9 mouse cellular contexts compared by ENCODE assay signal in genomic region chr9:104079379-104079778, GRCm38 (mm10). TPM values are rescaled to one million over a fixed set of nuclear protein-coding genes. Genes with fewer than 3 reads are reported as not detected.
DNase-seq lines count a peak whose midpoint lies in the region; ATAC-seq and TF ChIP-seq lines count a peak whose summit lies in the region.
"Had no signal": no experiment of that assay in that cellular context is flagged by ENCODE, and none has a peak within 500 bp of the region (broad histone marks: within the 10 kb centered on the region; RNA-seq: fewer than 3 reads in every experiment).

No protein-coding gene starts in this region.

- peak; percentile 68 for DNase-seq in kidney, adult 18-20 months
- DNase-seq in adipocyte (ENCODE audit: low spot score), result peak; percentile 31
- DNase-seq in limb, embryonic 11.5 days (ENCODE audit: low spot score), result peak; percentile 78
- DNase-seq in spleen, adult 18-20 months, result peak; percentile 22 to 55

- 0 out of 2 replicates have a peak, but pooled peaks cover 2% of the 10 kb centered on the region for H3K36me3 ChIP-seq in kidney, embryonic 16.5 days (ENCODE audit: insufficient read depth, low read length)
- peaks cover 30% of the 10 kb centered on the region for H3K36me3 ChIP-seq in E14TG2a.4 (ENCODE audit: insufficient read depth, low read length)
- H3K36me3 ChIP-seq in limb, embryonic 11.5 days (ENCODE audit: control insufficient read depth, insufficient read depth, low read length), result no peaks in the 10 kb centered on the region

- H3K4me2 ChIP-seq in kidney, embryonic 16.5 days (replicated peaks; ENCODE audit: low read depth, low read length), result no peak overlapping the region
- H3K4me2 ChIP-seq in limb, embryonic 11.5 days (ENCODE audit: low read depth, severe bottlenecking), result no peak overlapping the region

- H3K27ac ChIP-seq in kidney, embryonic 16.5 days (ENCODE audit: low read length), result no peak overlapping the region
- H3K27ac ChIP-seq in limb, embryonic 11.5 days (replicated peaks; ENCODE audit: low read depth, low read length), result no peak overlapping the region

- TF ChIP-seq CTCF in E14TG2a.4 (conservative IDR thresholded peaks at IDR 0.05; ENCODE audit: low read length), result peak; percentile 89

- no peaks in the 10 kb centered on the region for H3K27me3 ChIP-seq in kidney, embryonic 16.5 days (ENCODE audit: insufficient read depth, low read length)
- no peaks in the 10 kb centered on the region for H3K27me3 ChIP-seq in E14TG2a.4 (ENCODE audit: insufficient read depth, low read length)
- H3K27me3 ChIP-seq in limb, embryonic 11.5 days (ENCODE audit: control insufficient read depth, insufficient read depth, low read length), result no peaks in the 10 kb centered on the region

- no peak overlapping the region for H3K4me3 ChIP-seq in kidney, embryonic 16.5 days (ENCODE audit: low read length)
- no peak overlapping the region for H3K4me3 ChIP-seq in E14TG2a.4 (replicated peaks; ENCODE audit: low read length)
- no peak overlapping the region for H3K4me3 ChIP-seq in limb, embryonic 11.5 days (ENCODE audit: low read depth, low read length)
- H3K4me3 ChIP-seq: myocyte had no signal

- no peak for ATAC-seq in kidney, embryonic 16.5 days (ENCODE audit: low FRiP score, low TSS enrichment)
- peak; percentile 74 for ATAC-seq in erythroid progenitor cell, adult 5-6 weeks (replicated peaks; ENCODE audit: low FRiP score, poor library complexity, severe bottlenecking)
- ATAC-seq in limb, embryonic 11.5 days (ENCODE audit: insufficient number of reproducible peaks, low FRiP score, low TSS enrichment, low read depth), result no peak

- WGBS in kidney, embryonic 16.5 days, result 44% methylated on average over 5 of the region's 5 CpGs
- 48% methylated on average over 5 of the region's 5 CpGs for WGBS in limb, embryonic 11.5 days

- no peaks in the 10 kb centered on the region for H3K4me1 ChIP-seq in kidney, embryonic 16.5 days (ENCODE audit: insufficient read depth, low read length)
- H3K4me1 ChIP-seq in E14TG2a.4 (replicated peaks; ENCODE audit: low read depth, low read length), result peaks cover 11% of the 10 kb centered on the region
- H3K4me1 ChIP-seq in limb, embryonic 11.5 days (ENCODE audit: control insufficient read depth, insufficient read depth, low read length), result no peaks in the 10 kb centered on the region

- no peaks in the 10 kb centered on the region for H3K9me3 ChIP-seq in kidney, embryonic 16.5 days (ENCODE audit: low read length)
- H3K9me3 ChIP-seq in E14TG2a.4 (ENCODE audit: low read length), result no peaks in the 10 kb centered on the region
- no peaks in the 10 kb centered on the region for H3K9me3 ChIP-seq in limb, embryonic 11.5 days (ENCODE audit: control insufficient read depth, low read length)

- no peak overlapping the region for H3K9ac ChIP-seq in kidney, embryonic 16.5 days (replicated peaks; ENCODE audit: low read length)
- H3K9ac ChIP-seq in limb, embryonic 11.5 days (ENCODE audit: low read length), result no peak overlapping the region

RNA-seq across cellular contexts. Expression of gene Acad11, which starts 16.2 kb away (rescaled TPM):
- 15.7 and 19.0 TPM in 2 replicates for polyA plus RNA-seq in kidney, embryonic 16.5 days (2015; fragmentation: Nextera tagmentation; extraction: Ambion mirVana)
- total RNA-seq in erythroid progenitor cell, adult 5-6 weeks (2015; ENCODE audit: low replicate concordance), result 2.1 and 3.6 TPM in 2 replicates
- total RNA-seq in erythroid progenitor cell, adult 5-6 weeks (2017; ENCODE audit: low replicate concordance), result 3.5 and 3.9 TPM in 2 replicates
- polyA plus RNA-seq in limb, embryonic 11.5 days (2014; fragmentation: Nextera tagmentation; extraction: Ambion mirVana), result 10.3 and 11.6 TPM in 2 replicates

RNA-seq across cellular contexts. Expression of gene Uba5, which starts 16.4 kb away (rescaled TPM):
- polyA plus RNA-seq in kidney, embryonic 16.5 days (2015; fragmentation: Nextera tagmentation; extraction: Ambion mirVana), result 46.2 and 48.9 TPM in 2 replicates
- 5.0 and 13.8 TPM in 2 replicates for total RNA-seq in erythroid progenitor cell, adult 5-6 weeks (2015; ENCODE audit: low replicate concordance)
- total RNA-seq in erythroid progenitor cell, adult 5-6 weeks (2017; ENCODE audit: low replicate concordance), result 7.1 and 10.8 TPM in 2 replicates
- 63.9 and 64.0 TPM in 2 replicates for polyA plus RNA-seq in limb, embryonic 11.5 days (2014; fragmentation: Nextera tagmentation; extraction: Ambion mirVana)

RNA-seq across cellular contexts. Expression of gene Gm28305, which starts 38.9 kb away (rescaled TPM):
- not detected in 2 replicates for polyA plus RNA-seq in kidney, embryonic 16.5 days (2015; fragmentation: Nextera tagmentation; extraction: Ambion mirVana)
- total RNA-seq in erythroid progenitor cell, adult 5-6 weeks (2015; ENCODE audit: low replicate concordance), result not detected in 2 replicates
- not detected in 2 replicates for total RNA-seq in erythroid progenitor cell, adult 5-6 weeks (2017; ENCODE audit: low replicate concordance)
- not detected in 2 replicates for polyA plus RNA-seq in limb, embryonic 11.5 days (2014; fragmentation: Nextera tagmentation; extraction: Ambion mirVana)
- total RNA-seq: heart, adult 18-20 months had no signal
- polyA plus RNA-seq: myocyte had no signal

RNA-seq across cellular contexts. Expression of gene Ackr4, which starts 47.4 kb away (rescaled TPM):
- polyA plus RNA-seq in kidney, embryonic 16.5 days (2015; fragmentation: Nextera tagmentation; extraction: Ambion mirVana), result 1.9 and 2.0 TPM in 2 replicates
- total RNA-seq in erythroid progenitor cell, adult 5-6 weeks (2015; ENCODE audit: low replicate concordance), result 1.1 and 3.8 TPM in 2 replicates
- 1.1 TPM in 1 of 2 replicates, not detected in the other for total RNA-seq in erythroid progenitor cell, adult 5-6 weeks (2017; ENCODE audit: low replicate concordance)
- 0.62 and 0.67 TPM in 2 replicates for polyA plus RNA-seq in limb, embryonic 11.5 days (2014; fragmentation: Nextera tagmentation; extraction: Ambion mirVana)
